Mouse (Mus musculus) MEL (cell line): Measurements from ENCODE around the gene Clpb.
"Not testable (repeated sequence)": the region's sequence is repeated elsewhere in the genome, so short reads cannot be mapped to it uniquely, and the experiment has no call there.

ENCODE experiments used
- CTCF ChIP-seq, 3 experiments: IDR thresholded peaks in 2 of 3; conservative IDR thresholded peaks in 1 of 3; 2 replicates each; pipeline ENCODE4 v1.5.1; 2011 to 2012; ENCODE audit warnings: low read length in 3 of 3, low read depth in 2 of 3, mild to moderate bottlenecking in 2 of 3, improper control_type of control experiment in 1 of 3, inconsistent platforms in 1 of 3, mixed read lengths in 1 of 3, moderate library complexity in 1 of 3; ENCODE audit not compliant: control insufficient read depth in 1 of 3, insufficient read depth in 1 of 3, poor library complexity in 1 of 3, severe bottlenecking in 1 of 3
- MAX ChIP-seq: IDR thresholded peaks from 2 replicates; pipeline ENCODE4 v1.6.1; 2011; ENCODE audit warnings: low read length, improper control_type of control experiment
- MEF2A ChIP-seq: IDR thresholded peaks from 2 replicates; pipeline ENCODE4 v1.6.1; 2014; ENCODE audit warnings: low read depth, mild to moderate bottlenecking, inconsistent platforms, low read length, improper control_type of control experiment; ENCODE audit not compliant: poor library complexity, insufficient replicate concordance, severe bottlenecking; ENCODE audit errors: extremely low read depth
- NELFE ChIP-seq: IDR thresholded peaks from 2 replicates; pipeline ENCODE4 v1.6.1; 2011; ENCODE audit warnings: low read depth, low read length, improper control_type of control experiment
- NRF1 ChIP-seq: IDR thresholded peaks from 2 replicates; pipeline ENCODE4 v1.6.1; 2014; ENCODE audit warnings: low read depth, mild to moderate bottlenecking, inconsistent platforms, low read length, improper control_type of control experiment, moderate library complexity; ENCODE audit not compliant: poor library complexity, insufficient read depth, severe bottlenecking
- POLR2A ChIP-seq, 2 experiments: IDR thresholded peaks; 2 replicates each; pipeline ENCODE4 v1.6.1; 2011 to 2012; ENCODE audit warnings: low read length in 2 of 2, mild to moderate bottlenecking in 2 of 2, control low read depth in 1 of 2, improper control_type of control experiment in 1 of 2, low read depth in 1 of 2, moderate library complexity in 1 of 2; ENCODE audit not compliant: control insufficient read depth in 1 of 2, insufficient read depth in 1 of 2, poor library complexity in 1 of 2
- POLR2AphosphoS2 ChIP-seq: IDR thresholded peaks from 2 replicates; pipeline ENCODE4 v1.6.1; 2011; ENCODE audit warnings: low read length, improper control_type of control experiment
- SMC3 ChIP-seq: IDR thresholded peaks from 2 replicates; pipeline ENCODE4 v1.6.1; 2011; ENCODE audit warnings: low read depth, low read length, improper control_type of control experiment
- TAL1 ChIP-seq: IDR thresholded peaks from 2 replicates; pipeline ENCODE4 v1.6.1; 2012; ENCODE audit warnings: mild to moderate bottlenecking, inconsistent platforms, low read length, moderate library complexity, mixed read lengths

DNA sequence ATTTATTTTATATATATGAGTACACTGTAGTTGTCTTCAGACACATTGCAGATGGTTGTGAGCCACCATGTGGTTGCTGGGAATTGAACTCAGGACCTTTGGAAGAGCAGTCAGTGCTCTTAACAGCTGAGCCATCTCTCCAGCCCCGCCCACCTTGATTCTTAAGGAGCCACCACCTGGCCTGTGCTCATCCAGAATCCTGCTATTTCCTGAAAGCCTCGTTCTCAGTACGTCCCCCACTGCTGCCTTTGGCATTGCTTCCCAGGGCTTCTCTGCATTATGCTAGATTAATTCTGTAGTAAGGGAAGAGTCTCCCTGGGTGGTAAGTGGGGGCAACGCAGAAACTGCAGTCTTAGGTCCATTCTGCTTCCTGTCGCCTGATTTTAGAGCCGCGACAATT is 36.3 kb upstream of the Clpb start:
- not testable (repeated sequence) for TF ChIP-seq TAL1; CTCF (IDR thresholded peaks at IDR 0.05 in 2 of 3, conservative IDR thresholded peaks at IDR 0.05 in 1 of 3; ENCODE audit: control insufficient read depth in 1 of 3, insufficient read depth in 1 of 3, low read depth in 2 of 3, low read length in 3 of 3, poor library complexity in 1 of 3, severe bottlenecking in 1 of 3); MAX; NELFE; POLR2AphosphoS2; MEF2A; POLR2A (IDR thresholded peaks at IDR 0.05; ENCODE audit: control insufficient read depth in 1 of 2, insufficient read depth in 1 of 2, low read depth in 1 of 2, low read length in 2 of 2, poor library complexity in 1 of 2); NRF1; SMC3
